Mouse (Mus musculus): ENCODE results near the gene Fntb. TPM values are rescaled to one million over a fixed set of nuclear protein-coding genes. Genes with fewer than 3 reads are reported as not detected.

The Fntb gene
- polyA plus RNA-seq (2012; rRNA removed), result 13.2 TPM in 2 replicates

DNA sequence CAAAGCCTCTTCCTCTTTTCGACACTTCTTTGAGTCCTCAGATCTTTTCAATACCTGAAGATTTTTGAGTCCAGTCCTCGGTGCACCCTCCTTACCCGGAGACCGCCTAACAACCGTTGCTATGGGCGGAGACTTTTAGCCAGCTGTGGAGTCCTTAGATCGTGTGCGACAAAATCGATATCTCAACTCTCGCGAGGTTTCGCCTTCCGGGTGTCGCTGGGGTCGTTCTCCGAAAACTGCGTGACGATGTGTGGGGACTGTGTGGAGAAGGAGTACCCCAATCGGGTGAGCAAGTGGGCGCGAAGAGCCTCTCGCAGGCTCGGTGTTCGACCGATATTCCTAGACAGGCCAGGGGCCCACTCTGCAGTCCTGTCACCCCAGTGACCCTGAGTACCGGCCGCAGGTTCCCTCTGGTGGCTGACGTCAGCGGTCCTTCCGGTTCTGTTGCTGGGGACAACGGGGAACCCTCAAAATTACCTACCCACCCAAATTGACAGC lies at the start of gene Fntb, which contains the start of gene Churc1:
TSS of gene Fntb (plus strand) at position 236 of the 498 bp plus-strand sequence.
TSS of gene Churc1 (plus strand) at position 185 of the 498 bp plus-strand sequence.
- DNase-seq, result peak; percentile 97
- Histone ChIP-seq H3K36me3 (ENCODE audit: control insufficient read depth, insufficient read depth, low read length) (no peaks in the 10 kb centered on the region), H3K27me3 (replicated peaks; ENCODE audit: control insufficient read depth, insufficient read depth, low read length) (no peaks in the 10 kb centered on the region), H3K27ac (ENCODE audit: insufficient read depth, low read depth, low read length) (peak within 1 kb of the TSS; percentile 98), H3K4me3 (ENCODE audit: insufficient read depth, low read depth, low read length) (peak within 1 kb of the TSS; percentile 96), H3K4me1 (ENCODE audit: control insufficient read depth, insufficient read depth, low read length) (peaks cover 4% of the 10 kb centered on the region; the same call in 1 of the 2 replicates)
- TF ChIP-seq CTCF (conservative IDR thresholded peaks at IDR 0.05; ENCODE audit: insufficient read depth, insufficient read length, low read depth, low read length) (no peak), POLR2A (IDR thresholded peaks at IDR 0.05; ENCODE audit: low read depth, low read length) (peak; percentile 55)
- under 1% methylated on average over 31 of the region's 31 CpGs for WGBS

DNA sequence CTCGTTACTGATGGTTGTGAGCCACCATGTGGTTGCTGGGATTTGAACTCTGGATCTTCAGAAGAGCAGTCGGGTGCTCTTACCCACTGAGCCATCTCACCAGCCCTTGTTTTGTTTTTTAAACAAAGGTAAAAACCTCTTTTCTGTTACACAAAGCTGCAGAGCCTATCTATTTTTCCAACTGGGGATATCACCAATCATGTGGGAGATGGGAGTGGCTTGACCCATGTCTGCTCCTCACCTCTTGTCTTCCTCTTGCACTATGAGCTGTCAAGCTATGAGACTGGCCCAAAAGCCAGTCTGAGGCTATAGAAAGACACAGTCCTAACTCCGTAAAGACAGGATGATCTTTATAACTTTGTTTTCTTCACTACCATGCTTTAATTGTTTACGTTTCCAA lies 47.0 kb upstream of the Fntb start:
- 88% methylated on average over 4 of the region's 4 CpGs for WGBS
- H3K4me1 ChIP-seq (ENCODE audit: control insufficient read depth, insufficient read depth, low read length), result no peaks in the 10 kb centered on the region
- no peaks in the 10 kb centered on the region for H3K36me3 ChIP-seq (ENCODE audit: control insufficient read depth, insufficient read depth, low read length)
- no peaks in the 10 kb centered on the region; the same call in 1 of the 2 replicates for H3K27me3 ChIP-seq (replicated peaks; ENCODE audit: control insufficient read depth, insufficient read depth, low read length)
- DNase-seq, result no peak
- H3K4me3 ChIP-seq (ENCODE audit: insufficient read depth, low read depth, low read length), result no peak overlapping the region
- TF ChIP-seq CTCF (conservative IDR thresholded peaks at IDR 0.05; ENCODE audit: insufficient read depth, insufficient read length, low read depth, low read length), result no peak
- H3K27ac ChIP-seq (ENCODE audit: insufficient read depth, low read depth, low read length), result no peak overlapping the region

DNA sequence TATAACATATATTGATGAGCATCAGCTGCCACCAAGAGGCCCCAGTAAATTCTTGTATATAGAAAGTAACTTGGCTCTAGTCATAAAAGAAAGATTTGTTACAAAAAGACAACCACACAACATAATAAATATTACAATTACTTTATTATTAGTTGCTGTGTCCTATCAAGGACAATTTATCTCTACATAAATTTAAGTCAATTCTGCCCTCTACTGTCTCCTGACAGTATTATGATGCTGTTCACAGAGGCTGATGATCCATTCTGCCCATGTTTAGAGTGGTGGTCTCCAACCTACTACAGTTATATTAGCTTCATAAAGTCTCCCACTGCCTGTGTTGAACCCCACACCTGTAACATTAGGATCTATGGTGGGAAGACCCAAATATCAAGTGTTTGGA lies 44.8 kb upstream of the Fntb start:
- no peak overlapping the region for H3K27ac ChIP-seq (ENCODE audit: insufficient read depth, low read depth, low read length)
- no peaks in the 10 kb centered on the region for H3K27me3 ChIP-seq (replicated peaks; ENCODE audit: control insufficient read depth, insufficient read depth, low read length)
- no peak for DNase-seq
- H3K4me1 ChIP-seq (ENCODE audit: control insufficient read depth, insufficient read depth, low read length), result no peaks in the 10 kb centered on the region
- TF ChIP-seq CTCF (conservative IDR thresholded peaks at IDR 0.05; ENCODE audit: insufficient read depth, insufficient read length, low read depth, low read length) (no peak), POLR2A (IDR thresholded peaks at IDR 0.05; ENCODE audit: low read depth, low read length) (no peak)
- H3K4me3 ChIP-seq (ENCODE audit: insufficient read depth, low read depth, low read length), result no peak overlapping the region
- no peaks in the 10 kb centered on the region for H3K36me3 ChIP-seq (ENCODE audit: control insufficient read depth, insufficient read depth, low read length)

DNA sequence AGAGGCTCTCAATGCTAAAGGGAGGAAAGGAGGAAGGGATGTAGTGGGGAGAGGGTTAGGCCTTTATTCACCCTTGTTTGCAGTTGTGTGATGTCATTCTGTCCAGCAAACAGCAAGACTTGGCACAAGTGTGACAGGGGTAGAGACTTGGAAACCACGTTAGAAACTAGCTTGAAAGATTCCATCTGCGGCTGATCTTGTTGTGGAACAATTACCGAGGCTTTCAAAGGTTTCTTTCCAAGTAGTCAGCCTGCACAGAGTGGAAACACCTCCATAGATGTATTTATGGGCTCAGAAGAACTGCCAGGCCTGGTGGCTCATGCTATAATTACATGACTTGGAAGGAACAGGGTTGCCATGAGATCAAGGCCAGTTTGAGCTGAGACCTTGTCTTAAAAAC lies 43.4 kb upstream of the Fntb start:
- Histone ChIP-seq H3K27me3 (replicated peaks; ENCODE audit: control insufficient read depth, insufficient read depth, low read length) (no peaks in the 10 kb centered on the region), H3K36me3 (ENCODE audit: control insufficient read depth, insufficient read depth, low read length) (no peaks in the 10 kb centered on the region), H3K27ac (ENCODE audit: insufficient read depth, low read depth, low read length) (no peak overlapping the region), H3K4me3 (ENCODE audit: insufficient read depth, low read depth, low read length) (no peak overlapping the region), H3K4me1 (ENCODE audit: control insufficient read depth, insufficient read depth, low read length) (no peaks in the 10 kb centered on the region)
- no peak for DNase-seq
- 72% methylated on average over 3 of the region's 3 CpGs for WGBS
- TF ChIP-seq POLR2A (IDR thresholded peaks at IDR 0.05; ENCODE audit: low read depth, low read length) (no peak), CTCF (conservative IDR thresholded peaks at IDR 0.05; ENCODE audit: insufficient read depth, insufficient read length, low read depth, low read length) (no peak)

DNA sequence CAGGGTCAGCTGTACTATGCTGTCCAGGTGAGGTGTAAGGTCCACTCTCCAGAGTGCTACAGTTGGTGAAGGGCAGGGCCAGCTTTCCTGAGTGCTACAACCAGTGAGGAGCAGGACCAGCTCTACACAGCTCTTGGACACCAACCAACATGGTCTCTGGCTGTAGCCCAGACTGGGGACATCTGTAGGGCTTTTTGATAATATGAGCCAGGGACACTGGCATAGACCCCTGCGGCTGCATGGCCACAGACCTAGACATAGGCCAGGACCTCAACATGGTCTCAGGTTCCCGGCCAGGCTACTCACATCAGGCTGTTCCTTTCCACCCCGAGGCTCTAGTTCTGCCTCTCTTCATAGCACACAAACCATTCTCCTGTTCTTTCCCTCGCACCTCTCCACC lies 37.4 kb upstream of the Fntb start:
- Histone ChIP-seq H3K4me3 (ENCODE audit: insufficient read depth, low read depth, low read length) (no peak overlapping the region), H3K27ac (ENCODE audit: insufficient read depth, low read depth, low read length) (no peak overlapping the region), H3K27me3 (replicated peaks; ENCODE audit: control insufficient read depth, insufficient read depth, low read length) (no peaks in the 10 kb centered on the region), H3K4me1 (ENCODE audit: control insufficient read depth, insufficient read depth, low read length) (no peaks in the 10 kb centered on the region), H3K36me3 (ENCODE audit: control insufficient read depth, insufficient read depth, low read length) (no peaks in the 10 kb centered on the region)
- no peak for DNase-seq
- WGBS, result 89% methylated on average over 4 of the region's 4 CpGs
- no peak for TF ChIP-seq CTCF (conservative IDR thresholded peaks at IDR 0.05; ENCODE audit: insufficient read depth, insufficient read length, low read depth, low read length)
- TF ChIP-seq POLR2A (IDR thresholded peaks at IDR 0.05; ENCODE audit: low read depth, low read length), result no peak

DNA sequence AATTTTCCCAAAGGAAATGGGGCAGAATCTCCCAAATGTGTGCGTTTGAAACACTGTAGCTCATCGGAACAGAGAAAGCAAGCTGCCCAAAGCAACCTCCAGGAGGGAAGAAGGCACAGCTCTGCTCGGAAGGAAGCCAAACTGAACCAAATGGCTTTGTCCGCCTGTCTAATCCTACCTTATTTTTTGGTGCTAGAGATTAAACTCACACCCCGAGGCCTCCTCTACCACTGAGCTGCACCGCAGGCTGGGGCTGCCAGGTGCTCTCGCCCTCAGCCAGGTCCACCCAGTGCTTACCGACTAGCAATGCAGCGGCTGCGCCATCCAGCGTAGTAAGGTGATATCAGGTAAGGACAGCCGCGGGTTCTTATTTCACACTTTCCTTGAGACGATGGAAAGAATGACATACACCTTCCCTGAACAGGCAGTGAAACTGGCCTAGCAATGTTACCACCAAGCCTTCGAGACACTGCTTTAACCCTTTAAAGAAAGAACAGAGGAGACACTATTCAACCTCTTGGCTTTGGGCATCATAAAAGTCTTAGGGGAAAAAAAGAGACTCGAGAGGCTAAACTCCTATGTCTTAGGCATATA lies 14.4 kb upstream of the Fntb start:
- DNase-seq, result no peak
- Histone ChIP-seq H3K4me1 (ENCODE audit: control insufficient read depth, insufficient read depth, low read length) (no peaks in the 10 kb centered on the region), H3K4me3 (ENCODE audit: insufficient read depth, low read depth, low read length) (no peak overlapping the region), H3K36me3 (ENCODE audit: control insufficient read depth, insufficient read depth, low read length) (no peaks in the 10 kb centered on the region), H3K27me3 (replicated peaks; ENCODE audit: control insufficient read depth, insufficient read depth, low read length) (no peaks in the 10 kb centered on the region), H3K27ac (ENCODE audit: insufficient read depth, low read depth, low read length) (no peak overlapping the region)
- 83% methylated on average over 16 of the region's 16 CpGs for WGBS
- TF ChIP-seq POLR2A (IDR thresholded peaks at IDR 0.05; ENCODE audit: low read depth, low read length) (no peak), CTCF (conservative IDR thresholded peaks at IDR 0.05; ENCODE audit: insufficient read depth, insufficient read length, low read depth, low read length) (no peak)

DNA sequence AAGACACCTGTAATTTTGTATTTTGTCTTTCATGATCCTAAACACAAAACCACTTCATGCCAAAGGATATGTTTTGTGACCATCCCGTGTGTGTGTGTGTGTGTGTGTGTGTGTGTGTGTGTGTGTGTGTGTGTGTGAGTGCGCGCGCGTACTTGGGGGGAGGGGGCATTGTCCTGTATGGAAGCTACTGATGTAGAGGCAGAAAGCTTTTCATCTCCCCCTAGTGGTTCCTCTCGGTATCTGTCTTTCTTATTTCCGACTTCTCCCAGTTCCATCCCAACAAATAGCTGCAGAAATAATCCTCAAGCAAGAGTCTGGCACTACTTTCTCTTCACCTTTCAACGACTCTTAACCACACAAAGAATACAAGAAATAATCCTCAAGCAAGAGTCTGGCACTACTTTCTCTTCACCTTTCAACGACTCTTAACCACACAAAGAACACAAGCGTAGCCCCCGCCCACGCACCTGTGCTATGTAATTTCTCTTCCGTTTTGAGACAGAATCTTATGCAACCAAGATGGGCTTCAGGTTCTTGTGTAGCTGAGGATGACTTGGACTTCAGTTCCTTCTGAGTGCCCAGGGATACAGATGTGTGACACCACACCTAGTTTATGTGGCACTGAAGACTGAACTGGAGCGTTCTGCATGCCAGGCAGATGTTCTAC lies 12.6 kb upstream of the Fntb start:
- H3K4me1 ChIP-seq (ENCODE audit: control insufficient read depth, insufficient read depth, low read length), result no peaks in the 10 kb centered on the region
- H3K4me3 ChIP-seq (ENCODE audit: insufficient read depth, low read depth, low read length), result no peak overlapping the region
- peak; percentile 61 for DNase-seq
- H3K27ac ChIP-seq (ENCODE audit: insufficient read depth, low read depth, low read length), result no peak overlapping the region
- no peak for TF ChIP-seq POLR2A (IDR thresholded peaks at IDR 0.05; ENCODE audit: low read depth, low read length)
- TF ChIP-seq CTCF (conservative IDR thresholded peaks at IDR 0.05; ENCODE audit: insufficient read depth, insufficient read length, low read depth, low read length), result peak; percentile 42
- H3K27me3 ChIP-seq (replicated peaks; ENCODE audit: control insufficient read depth, insufficient read depth, low read length), result no peaks in the 10 kb centered on the region
- WGBS, result 35% methylated on average over 14 of the region's 14 CpGs
- no peaks in the 10 kb centered on the region for H3K36me3 ChIP-seq (ENCODE audit: control insufficient read depth, insufficient read depth, low read length)
